Mouse (Mus musculus) left cerebral cortex, adult 18-20 months (tissue): Measurements from ENCODE around the gene Arfgap3. TPM values are rescaled to one million over a fixed set of nuclear protein-coding genes. Genes with fewer than 3 reads are reported as not detected.
"Not testable (repeated sequence)": the region's sequence is repeated elsewhere in the genome, so short reads cannot be mapped to it uniquely, and the experiment has no call there.

Experiments used
- DNase-seq, 2 experiments: peaks; one replicate each; pipeline ENCODE4 v3.0.0; 2021 to 2022; ENCODE audit warnings: low spot score in 2 of 2, mixed read lengths in 1 of 2
- long read RNA-seq, 2 experiments: library from polyadenylated mRNA; stranded (forward); transcript quantifications; one replicate each; pipeline ENCODE4 v2.0.0; 2021
- total RNA-seq, 2 experiments: library from RNA; stranded (reverse); gene quantifications; 2 replicates each; pipeline ENCODE4 v1.2.3; 2021

Gene Arfgap3
- total RNA-seq = 10 to 100 TPM; 21.6 to 23.0 TPM
- long read RNA-seq, experiment 1, transcript Arfgap3-201 (16 exons, 2,619 nt) = major isoform, 6 of 43 reads
- long read RNA-seq, experiment 1, partial matches to known transcripts = 5 of 43 reads
- long read RNA-seq, experiment 1, other reads (novel, unspliced or antisense) = 30 of 43 reads
- long read RNA-seq, experiment 2, partial matches to known transcripts = 0 of 22 reads
- long read RNA-seq, experiment 2, other reads (novel, unspliced or antisense) = 16 of 22 reads

DNA sequence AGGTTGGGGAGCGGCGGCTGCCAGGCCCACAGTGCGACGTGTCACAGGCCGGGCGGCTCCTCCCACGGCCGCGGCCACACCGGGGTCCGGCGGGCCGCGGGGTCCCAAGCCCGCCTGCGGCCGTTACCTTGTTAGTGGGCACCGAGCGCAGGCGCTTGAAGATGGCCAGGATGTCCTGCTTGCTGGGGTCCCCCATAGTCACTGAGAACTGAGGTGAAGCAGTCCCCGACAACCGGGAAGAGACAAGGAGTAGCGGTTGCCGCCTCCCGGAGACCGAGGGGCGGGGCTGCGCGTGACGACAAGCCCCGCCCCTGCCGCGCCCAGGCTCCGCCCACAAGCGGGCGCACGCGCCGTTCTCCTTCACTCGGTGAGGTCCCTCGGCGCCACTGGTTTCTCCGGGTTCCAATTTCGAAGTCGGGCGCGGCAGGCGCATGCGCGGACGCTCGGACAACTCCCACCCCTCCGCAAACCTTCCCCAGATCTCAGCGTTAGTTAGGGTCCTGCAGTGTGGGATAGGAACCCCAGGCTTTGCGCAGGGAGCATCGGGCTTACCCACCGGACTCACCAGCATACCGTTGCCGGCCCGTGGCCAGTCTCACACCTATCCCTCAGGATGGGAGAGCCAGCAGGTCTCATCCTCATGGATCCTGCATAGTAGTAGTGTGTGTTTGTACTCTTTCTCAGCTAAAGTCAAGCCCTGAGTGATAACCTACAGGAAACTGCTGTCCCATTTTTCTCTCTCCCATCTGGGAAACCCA is at the start of gene Arfgap3:
Gene Arfgap3 (minus strand): TSS at position 294 of the 758 bp plus-strand sequence.
- peak; percentile 96 for DNase-seq

GRCm38 (mm10) chr15:83392722-83393121 is 42.7 kb upstream of the Arfgap3 start:
- no peak for DNase-seq

- DNase-seq = no peak
These were observed 37.9 kb upstream of the Arfgap3 start for GRCm38 (mm10) chr15:83387911-83388310.

GRCm38 (mm10) chr15:83383633-83384032 is 33.6 kb upstream of the Arfgap3 start:
- no peak for DNase-seq

- DNase-seq = no peak
These were observed 33.1 kb upstream of the Arfgap3 start for GRCm38 (mm10) chr15:83383136-83383535.

GRCm38 (mm10) chr15:83382467-83382866 is 32.4 kb upstream of the Arfgap3 start:
- no peak for DNase-seq

- no peak for DNase-seq
These were observed 27.1 kb upstream of the Arfgap3 start for GRCm38 (mm10) chr15:83377153-83377552.

GRCm38 (mm10) chr15:83375136-83375535 is 25.1 kb upstream of the Arfgap3 start:
- DNase-seq = peak; percentile 66 to 70

DNA sequence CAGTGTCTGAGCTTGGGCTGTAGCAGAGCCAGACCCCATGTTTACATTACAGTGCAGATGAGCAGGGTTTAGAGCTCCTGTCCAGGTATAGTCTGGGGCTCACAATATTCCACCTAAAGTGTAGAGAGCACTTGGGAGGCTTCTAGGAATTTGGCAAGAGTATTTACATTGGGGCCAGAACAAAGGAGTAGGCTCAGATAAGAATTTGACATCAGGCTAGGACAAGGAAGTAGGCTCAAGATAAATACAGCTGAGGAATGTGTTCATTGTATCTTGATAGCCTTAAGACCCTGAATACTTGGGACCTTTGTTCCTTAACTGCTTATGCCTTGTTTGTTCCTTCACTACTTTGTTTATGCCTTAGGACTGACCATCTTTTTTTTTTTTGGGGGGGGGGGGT is 24.0 kb upstream of the Arfgap3 start:
- DNase-seq = no peak

DNA sequence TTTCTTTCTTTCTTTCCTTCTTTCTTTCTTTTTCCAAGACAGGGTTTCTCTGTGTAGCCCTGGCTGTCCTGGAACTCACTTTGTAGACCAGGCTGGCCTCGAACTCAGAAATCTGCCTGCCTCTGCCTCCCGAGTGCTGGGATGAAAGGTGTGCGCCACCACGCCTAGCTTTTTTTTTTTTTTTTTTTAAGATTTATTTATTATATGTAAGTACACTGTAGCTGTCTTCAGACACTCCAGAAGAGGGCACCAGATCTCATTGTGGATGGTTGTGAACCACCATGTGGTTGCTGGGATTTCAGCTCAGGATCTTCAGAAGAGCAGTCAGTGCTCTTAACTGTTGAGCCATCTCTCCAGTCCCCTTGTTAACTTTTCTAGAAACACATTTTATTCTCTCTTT is 18.7 kb upstream of the Arfgap3 start:
- DNase-seq = not testable (repeated sequence)

DNA sequence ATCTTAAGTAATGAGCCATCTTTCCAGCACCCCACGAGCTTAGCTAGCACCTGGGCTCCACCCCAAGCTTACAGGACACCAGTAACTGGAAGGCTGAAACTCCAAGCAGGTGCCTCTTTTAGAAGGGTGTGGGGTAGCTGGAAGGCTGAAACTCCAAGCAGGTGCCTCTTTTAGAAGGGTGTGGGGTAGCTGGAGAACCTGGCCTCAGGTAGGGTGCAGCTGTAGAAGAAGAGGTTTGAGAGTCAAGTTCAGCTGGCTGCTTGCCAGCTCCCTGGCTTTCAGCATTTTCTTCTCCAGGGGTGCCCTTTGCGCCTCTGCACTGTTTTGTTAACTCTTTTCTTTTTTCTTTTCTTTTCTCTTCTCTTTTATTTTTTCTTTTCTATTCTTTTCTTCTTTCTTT is 18.2 kb upstream of the Arfgap3 start:
- DNase-seq = no peak

- peak; percentile 37 to 56 for DNase-seq
These were observed 17.0 kb upstream of the Arfgap3 start for GRCm38 (mm10) chr15:83366933-83367552.

GRCm38 (mm10) chr15:83365697-83366096 is 15.7 kb upstream of the Arfgap3 start:
- no peak for DNase-seq

DNA sequence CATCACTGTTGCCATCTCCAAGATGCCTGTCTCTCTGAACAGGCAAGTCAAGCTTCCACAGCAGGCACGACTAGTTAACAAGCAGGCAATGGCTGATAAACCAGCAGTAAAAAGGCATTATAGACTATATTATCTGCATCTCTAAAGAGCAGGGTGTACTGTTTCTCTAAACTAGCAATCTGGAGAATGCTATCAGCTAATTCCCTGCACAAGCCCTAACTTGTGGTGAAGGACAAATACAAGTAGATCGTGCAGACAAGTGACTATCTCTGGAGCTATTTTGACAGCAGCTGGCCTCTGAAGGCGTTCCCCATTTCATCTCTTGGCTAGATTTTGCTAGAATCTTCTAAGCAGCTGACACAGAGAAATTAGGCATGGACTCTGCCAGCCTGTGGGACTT is 14.1 kb upstream of the Arfgap3 start:
- no peak for DNase-seq

GRCm38 (mm10) chr15:83362813-83363212 is 12.8 kb upstream of the Arfgap3 start:
- not testable (repeated sequence) for DNase-seq

- not testable (repeated sequence) for DNase-seq
These were observed 10.9 kb upstream of the Arfgap3 start for GRCm38 (mm10) chr15:83360899-83361298.

DNA sequence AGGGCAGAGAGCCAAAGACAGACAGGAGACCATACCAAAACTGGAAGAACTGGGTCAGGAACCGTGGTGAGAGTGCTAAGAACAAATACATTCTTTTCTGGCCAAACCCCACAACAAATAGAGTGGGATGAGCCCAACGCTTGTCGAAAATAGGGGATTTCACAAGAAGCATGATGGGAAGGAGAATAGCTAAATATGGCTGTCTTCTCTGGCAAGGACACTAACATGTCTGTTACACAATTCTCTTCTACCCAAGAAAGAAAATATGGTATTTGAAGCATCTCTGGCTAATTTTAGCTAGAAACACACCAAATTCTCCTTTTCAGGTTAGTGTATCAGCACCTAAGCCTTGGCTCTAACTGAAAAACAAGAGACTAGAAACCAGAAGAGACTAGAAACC is 10.1 kb upstream of the Arfgap3 start:
- DNase-seq = no peak

DNA sequence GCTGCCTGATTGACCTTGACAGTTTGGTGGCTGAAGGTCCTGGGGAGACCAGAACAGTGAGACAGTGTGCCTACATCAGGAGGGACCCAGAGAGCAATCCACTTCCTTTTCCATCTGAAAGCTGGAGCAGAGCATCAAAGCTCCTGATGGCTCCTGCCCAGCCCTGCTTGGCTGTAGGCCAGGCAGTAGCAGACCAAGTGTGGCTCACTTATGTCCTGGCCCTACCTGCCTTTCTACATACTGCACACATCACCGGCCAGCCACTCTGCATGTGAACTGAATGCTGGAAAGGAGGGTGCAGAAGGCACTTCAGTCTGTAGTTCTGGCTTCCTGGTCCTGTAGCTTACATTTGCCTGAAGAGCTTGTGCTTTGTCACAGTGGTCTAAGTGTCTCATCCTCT is 8.4 kb upstream of the Arfgap3 start:
- DNase-seq = no peak

DNA sequence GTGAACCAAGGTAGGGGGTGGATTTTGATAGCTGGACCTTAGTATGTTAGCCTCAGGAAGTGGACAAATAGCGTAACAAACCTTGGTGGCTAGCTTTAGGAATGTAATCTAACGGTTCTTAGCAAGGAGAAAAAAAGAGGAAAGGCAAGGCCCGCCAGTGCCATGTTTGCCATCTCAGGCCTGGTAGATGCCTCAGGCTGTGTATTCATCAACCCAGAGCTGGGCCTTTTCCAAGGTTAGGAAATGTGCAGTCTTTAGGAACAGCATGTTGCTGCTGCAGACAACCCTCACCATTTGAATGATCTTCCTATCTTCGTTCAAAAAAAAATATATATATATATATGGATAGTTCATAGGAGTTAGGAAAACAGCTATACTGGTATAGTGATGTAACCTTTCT is 1.5 kb upstream of the Arfgap3 start:
- no peak for DNase-seq

DNA sequence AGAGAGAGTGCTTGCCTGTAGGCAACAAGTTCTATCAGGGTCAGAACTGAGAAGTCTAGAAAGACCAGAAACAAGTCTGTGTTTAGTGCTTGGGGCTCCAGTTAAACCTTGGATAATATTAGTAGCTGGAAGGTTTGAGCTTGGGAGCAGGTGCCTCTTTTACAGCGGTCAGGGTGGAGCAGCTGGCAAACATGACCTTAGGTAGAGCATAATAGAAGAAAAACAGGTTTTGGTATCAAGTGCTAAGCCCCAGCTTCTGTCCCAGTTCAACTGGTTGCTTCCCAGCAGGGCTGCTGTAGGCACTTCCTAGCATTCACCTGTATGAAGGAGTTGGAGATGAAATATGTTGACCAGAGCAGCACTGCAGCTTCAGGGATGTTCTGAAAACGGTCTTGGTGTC is 812 bp upstream of the Arfgap3 start:
- DNase-seq = no peak

DNA sequence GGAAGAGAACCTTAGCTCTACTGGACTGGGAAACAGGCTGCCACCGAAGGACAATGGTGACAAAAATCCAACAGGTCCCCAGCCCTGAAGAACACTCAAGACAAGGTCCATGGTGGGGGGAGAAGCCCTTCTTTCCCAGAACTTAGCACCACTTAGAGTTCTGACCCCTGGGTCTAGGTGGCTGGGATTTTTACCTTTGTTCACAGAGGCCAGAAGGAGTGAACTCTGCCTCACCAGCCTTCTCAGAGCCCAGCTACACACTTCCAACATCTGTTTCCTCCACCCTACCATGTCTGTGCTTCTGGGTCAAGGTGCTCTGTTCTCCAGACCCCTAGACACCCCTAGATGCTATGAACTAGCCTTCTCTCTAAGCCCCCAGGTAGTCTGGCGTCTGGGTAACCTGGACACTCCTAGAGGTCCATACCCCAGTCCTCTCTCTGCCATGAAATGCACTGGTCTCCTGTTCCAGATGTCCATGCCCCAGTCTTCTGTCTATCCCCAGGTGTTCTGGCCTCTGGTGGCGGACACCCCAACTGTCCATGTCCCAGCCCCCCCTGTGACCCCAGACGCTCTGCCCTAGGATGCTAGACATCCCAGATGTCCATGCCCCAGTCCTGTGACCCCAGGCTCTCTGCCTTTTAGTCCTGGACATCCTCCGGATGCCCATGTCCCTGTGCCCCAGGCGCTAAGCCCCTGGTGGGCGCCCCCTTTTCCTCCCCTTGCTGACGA is 658 bp downstream of the Arfgap3 start:
- no peak for DNase-seq

DNA sequence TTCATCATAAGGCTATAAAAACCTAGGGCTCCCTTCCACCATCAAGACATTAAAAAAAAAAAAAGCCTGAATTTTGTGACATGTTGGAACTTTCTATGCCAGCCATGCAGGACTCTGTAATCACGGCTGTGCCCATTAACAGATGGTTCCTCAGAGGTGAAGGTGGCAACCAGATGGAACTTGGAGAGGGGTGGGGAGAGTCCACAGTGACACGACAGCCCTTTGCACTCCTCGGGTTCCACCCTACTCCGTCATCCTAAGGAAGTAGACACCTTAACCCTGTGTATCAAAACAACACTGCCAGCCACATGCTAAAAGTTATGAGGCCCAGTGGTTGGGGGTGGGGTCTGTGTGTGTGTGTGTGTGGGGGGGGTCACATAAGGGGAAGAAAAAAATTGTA is 1.3 kb downstream of the Arfgap3 start:
- no peak for DNase-seq
